Mouse (Mus musculus) gastrocnemius, postnatal 36 days (tissue): ENCODE results near the gene Rab11b. TPM values are rescaled to one million over a fixed set of nuclear protein-coding genes. Genes with fewer than 3 reads are reported as not detected.

Experiments
- DNase-seq, 2 experiments: peaks; one replicate each; pipeline ENCODE4 v3.0.0; 2022
- intact Hi-C: fragments of 180-260 bp; cut with DNase I; formaldehyde crosslinking; loops from one replicate; pipeline ENCODE4 v1.15.1; 2025
- long read RNA-seq, 2 experiments: library from polyadenylated mRNA; stranded (forward); transcript quantifications; one replicate each; pipeline ENCODE4 v2.0.0; 2021
- total RNA-seq, 2 experiments: library from RNA; stranded (reverse); gene quantifications; 2 replicates each; pipeline ENCODE4 v1.2.3; 2021

The Rab11b gene
- total RNA-seq, result 100 to 1,000 TPM; 120 to 147 TPM
- long read RNA-seq, experiment 1, full-length matches to known transcripts, result 121 of 133 reads
- long read RNA-seq, experiment 1, partial matches to known transcripts, result 5 of 133 reads
- long read RNA-seq, experiment 1, other reads (novel, unspliced or antisense), result 7 of 133 reads
- long read RNA-seq, experiment 2, full-length matches to known transcripts, result 162 of 175 reads
- long read RNA-seq, experiment 2, partial matches to known transcripts, result 10 of 175 reads
- long read RNA-seq, experiment 2, other reads (novel, unspliced or antisense), result 3 of 175 reads

DNA sequence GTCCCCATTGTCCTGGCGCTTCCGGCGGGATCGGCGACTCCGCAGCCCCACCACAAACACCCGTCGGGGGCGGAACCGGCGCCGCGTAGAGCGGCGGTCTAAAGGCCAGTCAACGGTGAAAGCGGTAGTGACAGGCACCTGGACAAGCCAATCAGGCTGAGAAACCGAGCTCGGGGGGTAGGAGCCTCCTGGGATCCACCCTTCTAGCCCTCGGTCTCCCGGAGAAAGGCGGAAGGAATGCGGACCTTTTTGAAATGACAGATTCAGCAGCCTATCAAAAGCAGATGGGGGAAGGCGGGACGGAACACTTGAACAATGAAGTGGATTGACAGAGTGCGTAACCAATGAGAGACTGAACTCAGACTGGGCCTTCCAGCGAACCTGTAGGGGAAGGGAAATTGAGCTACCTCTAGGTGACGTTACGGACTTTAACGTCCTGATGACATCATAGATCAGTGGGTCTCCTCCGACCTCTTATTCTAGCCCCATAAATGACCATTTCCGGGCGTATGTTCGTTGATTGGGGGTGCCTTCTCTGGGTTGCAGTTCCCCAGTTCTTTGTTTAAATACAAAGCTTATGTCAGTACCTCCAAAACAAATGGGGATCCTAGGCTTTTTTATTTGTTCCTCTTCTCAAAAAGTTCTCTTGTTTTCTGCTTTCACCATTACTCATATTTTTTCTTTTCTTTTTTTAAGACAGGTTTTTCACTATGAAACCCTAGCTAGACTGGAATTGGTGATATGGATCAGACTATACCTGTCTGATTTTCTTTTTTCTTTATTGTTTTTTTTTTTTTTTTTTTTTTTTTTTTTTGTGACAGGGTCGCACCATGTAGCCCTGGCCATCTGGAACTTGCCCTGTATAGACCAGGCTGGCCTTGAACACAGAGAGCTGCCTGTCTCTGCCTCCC is at the start of gene Rab11b:
Gene Rab11b, minus strand, starts transcription at position 276 of the 911 bp plus-strand sequence.
- intact Hi-C loops, result loop anchor here (1.0 kb wide), 1 partner anchor 21 kb away; the partner anchor contains the start of gene Angptl4
- DNase-seq, result peak; percentile 99 to 100

- intact Hi-C loops, result no loop called here
- DNase-seq, result no peak
Measured at GRCm38 (mm10) chr17:33808192-33808591, 47.9 kb upstream of the Rab11b start.

DNA sequence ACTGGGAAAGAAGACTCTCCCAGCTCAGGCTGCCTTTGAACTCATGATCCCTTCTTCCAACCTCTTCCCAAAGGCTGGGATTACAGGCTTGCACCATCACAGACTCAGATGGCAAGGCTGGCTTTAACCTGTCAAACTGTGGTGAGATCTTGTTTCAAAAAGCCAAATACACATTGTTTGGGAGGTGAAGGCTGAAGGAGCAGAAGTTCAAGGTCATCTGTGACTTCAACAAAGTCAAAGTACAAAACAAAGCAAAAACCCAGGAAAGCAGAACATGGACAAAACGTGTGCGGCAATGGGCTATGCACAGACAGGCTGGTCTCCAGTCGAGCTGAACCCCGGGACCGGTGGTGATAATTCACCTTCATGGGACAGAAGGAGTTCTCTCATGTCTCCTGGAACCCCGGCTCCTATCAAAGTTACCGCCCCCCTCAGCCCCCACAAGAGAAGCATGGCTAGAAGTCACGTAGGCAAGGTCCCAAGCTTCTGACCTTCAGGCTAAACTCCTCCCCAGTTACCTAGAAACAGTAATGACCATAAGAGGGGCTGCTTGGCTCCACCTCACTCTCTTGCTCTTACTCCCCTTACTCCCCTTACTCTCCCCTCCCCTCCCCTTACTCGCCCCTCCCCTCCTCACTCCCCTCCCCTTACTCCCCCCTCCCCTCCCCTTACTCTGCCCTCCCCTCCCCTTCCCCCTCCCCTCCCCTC is 47.0 kb upstream of the Rab11b start:
- no peak for DNase-seq
- intact Hi-C loops, result no loop called here

DNA sequence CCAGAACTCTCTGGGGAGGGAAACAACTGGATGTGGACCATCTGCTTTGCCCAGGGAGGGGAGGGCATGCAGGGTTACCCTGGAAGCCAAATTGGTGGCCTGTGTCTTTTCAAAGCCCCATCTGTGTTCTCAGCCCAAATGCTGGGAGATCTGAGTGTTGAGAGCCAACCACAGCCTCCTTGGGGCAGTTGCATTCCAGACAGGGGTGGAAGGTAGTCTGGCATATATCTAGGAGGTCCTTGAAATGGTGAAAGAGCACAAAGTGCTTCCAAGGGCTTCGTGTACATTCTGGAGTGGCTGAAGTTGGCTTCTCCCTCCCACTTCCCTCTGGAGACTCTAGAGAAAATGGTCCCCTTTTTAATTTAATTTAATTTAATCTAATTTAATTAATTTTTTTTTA is 44.4 kb upstream of the Rab11b start:
- DNase-seq, result no peak
- intact Hi-C loops, result no loop called here

DNA sequence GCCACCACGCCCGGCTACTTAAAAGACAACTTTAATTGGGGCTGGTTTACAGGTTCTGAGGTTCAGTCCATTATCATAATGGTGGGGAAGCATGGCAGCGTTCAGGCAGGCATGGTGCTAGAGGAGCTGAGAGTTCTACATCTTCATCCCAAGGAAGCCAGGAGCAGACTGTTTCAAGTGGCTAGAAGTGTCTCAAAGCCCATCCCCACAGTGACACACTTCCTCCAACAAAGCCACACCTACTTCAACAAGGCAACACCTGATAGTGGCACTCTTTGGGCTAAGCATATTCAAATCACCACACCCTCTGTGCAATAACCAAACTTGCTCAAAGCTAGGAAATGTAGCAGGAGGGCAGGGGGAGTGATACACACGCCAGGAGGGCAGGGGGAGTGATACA is 43.9 kb upstream of the Rab11b start:
- intact Hi-C loops, result no loop called here
- no peak for DNase-seq

DNA sequence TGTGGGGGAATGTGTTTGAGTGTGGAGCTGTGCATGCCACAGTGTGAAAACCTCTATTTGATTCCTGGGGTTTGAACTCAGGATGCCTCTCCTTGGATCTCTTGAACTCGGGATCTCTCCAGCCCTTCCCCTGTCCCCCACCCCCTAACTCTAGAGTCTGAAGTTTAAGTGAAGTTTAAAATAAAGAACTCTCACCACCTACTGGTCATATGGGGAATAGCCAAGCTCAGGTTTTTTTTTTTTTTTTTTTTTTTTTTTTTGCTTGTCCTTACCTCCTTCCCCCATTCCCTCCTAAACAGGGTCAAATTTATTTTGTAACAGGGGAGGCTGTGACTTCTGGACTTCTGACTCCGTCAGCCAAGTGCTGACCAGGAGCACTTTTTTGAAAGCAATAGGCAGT is 41.9 kb upstream of the Rab11b start:
- intact Hi-C loops, result no loop called here
- no peak for DNase-seq

DNA sequence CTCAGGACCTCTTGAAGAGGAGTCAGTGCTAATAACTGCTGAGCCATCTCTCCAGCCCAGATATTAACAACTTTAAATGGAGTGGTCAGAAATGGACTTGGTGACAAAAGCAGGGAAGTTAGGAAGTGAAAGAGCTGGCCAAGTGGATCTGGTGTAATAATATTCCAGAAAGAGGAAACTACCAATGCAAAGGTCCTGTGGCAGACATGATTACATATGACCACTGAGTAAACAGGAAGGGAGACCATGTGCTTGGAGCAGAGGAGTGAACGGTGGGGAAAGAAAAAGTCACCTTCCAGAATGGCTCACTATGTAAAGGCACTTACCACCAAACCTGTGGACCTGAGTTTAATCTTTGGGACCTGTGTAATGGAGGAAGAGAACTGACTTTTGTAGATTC is 38.9 kb upstream of the Rab11b start:
- DNase-seq, result no peak
- intact Hi-C loops, result loop anchor here (2.0 kb wide), 1 partner anchor 52 kb away; no protein-coding TSS in a partner anchor

GRCm38 (mm10) chr17:33798306-33798705 is 38.0 kb upstream of the Rab11b start:
- intact Hi-C loops, result loop anchor here (2.0 kb wide), 1 partner anchor 52 kb away; no protein-coding TSS in a partner anchor
- DNase-seq, result no peak

DNA sequence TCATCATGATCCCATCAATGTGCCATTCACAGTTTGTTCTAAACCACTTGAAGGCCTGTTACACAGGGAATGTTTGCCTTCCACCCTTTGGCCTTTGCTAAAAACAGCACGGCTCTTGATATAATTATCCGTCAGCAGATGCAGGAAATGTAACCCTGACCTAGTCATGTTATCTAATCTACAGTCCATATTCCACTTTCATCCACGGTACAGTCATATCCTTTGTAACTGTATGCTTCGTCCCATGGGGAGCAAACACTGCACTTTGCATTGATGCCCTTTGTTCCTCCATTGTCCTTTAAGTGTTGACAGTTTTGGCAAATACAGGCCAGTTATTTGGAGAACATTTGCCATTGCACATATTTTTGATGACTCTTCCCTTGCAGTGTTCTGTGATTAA is 28.4 kb upstream of the Rab11b start:
- DNase-seq, result no peak
- intact Hi-C loops, result loop anchor here (5.0 kb wide), 1 partner anchor 36 kb away; no protein-coding TSS in a partner anchor

GRCm38 (mm10) chr17:33786375-33786774 is 26.0 kb upstream of the Rab11b start:
- DNase-seq, result no peak
- intact Hi-C loops, result loop anchor here (5.0 kb wide), 1 partner anchor 34 kb away; no protein-coding TSS in a partner anchor

GRCm38 (mm10) chr17:33784939-33785338 is 24.6 kb upstream of the Rab11b start:
- no peak for DNase-seq
- intact Hi-C loops, result loop anchor here (5.0 kb wide), 1 partner anchor 33 kb away; no protein-coding TSS in a partner anchor

DNA sequence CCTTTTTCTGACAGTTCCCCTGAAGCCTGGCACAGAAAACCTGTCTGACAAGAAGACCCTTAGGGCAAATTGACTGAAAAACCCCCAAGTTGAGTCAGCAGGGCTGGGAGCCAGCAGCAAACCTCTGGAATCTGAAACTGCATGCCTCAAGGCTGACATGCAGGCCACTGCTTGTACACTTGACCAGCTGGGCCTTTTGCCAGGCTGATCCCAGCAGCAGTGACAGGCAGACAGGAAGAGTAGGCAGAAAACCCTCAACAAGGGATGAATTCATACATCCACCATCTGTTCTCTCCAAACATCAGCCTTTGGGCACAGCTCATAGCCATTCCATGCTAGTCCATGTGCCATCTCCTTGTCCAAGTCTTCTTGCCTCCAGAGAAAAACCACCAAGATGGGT is 23.1 kb upstream of the Rab11b start:
- peak; percentile 73 to 77 for DNase-seq
- intact Hi-C loops, result no loop called here

DNA sequence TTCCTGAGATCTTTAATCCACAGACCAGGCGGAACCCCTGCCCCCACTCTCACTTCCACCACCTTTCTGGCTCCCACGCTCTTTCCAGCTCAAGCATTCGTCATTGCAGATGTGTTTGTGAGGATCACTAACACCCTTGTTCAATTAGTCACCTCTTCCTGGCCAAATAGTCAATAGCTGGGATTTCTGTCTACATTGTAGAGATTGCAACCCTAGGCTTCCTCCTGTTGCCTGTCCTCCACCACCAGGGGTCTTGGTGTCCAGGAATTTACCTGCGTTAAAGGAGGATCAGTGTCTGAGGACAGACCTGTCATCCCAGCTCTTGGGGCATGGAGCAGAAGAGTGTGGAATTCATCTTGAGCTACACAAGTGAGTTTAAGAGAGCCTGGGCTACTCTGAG is 21.7 kb upstream of the Rab11b start:
- DNase-seq, result no peak
- intact Hi-C loops, result no loop called here

GRCm38 (mm10) chr17:33781124-33781977 is 21.0 kb upstream of the Rab11b start, which contains the start of gene Angptl4:
Gene Angptl4 (minus strand): TSS chr17:33781830.
- DNase-seq, result peak; percentile 73
- intact Hi-C loops, result loop anchor here (1.0 kb wide), 1 partner anchor 20 kb away; no protein-coding TSS in a partner anchor

- intact Hi-C loops, result no loop called here
Measured at GRCm38 (mm10) chr17:33780431-33780830, 20.1 kb upstream of the Rab11b start.

DNA sequence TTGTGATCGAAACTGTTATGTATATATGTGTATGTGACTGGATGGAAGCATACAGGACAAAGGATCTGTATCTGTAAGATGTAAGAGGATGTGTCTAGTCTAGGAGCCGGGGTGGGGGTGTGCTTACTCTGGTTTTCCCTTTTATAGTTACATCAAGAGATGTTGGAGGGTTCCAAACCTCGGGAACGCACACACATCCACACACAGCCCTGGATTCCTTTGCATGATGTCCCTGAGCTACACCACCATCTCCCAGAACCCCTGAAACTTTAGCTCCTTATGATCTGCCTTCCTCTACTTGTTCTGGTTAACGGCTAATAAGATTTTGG is 19.6 kb upstream of the Rab11b start:
- intact Hi-C loops, result no loop called here
- DNase-seq, result no peak

More at GRCm38 (mm10) chr17:33780431-33780830, 20.1 kb upstream of the Rab11b start:
- DNase-seq, result peak; percentile 29 to 38

GRCm38 (mm10) chr17:33779271-33779966 is 19.1 kb upstream of the Rab11b start:
- peak; percentile 95 to 98 for DNase-seq
- intact Hi-C loops, result no loop called here

DNA sequence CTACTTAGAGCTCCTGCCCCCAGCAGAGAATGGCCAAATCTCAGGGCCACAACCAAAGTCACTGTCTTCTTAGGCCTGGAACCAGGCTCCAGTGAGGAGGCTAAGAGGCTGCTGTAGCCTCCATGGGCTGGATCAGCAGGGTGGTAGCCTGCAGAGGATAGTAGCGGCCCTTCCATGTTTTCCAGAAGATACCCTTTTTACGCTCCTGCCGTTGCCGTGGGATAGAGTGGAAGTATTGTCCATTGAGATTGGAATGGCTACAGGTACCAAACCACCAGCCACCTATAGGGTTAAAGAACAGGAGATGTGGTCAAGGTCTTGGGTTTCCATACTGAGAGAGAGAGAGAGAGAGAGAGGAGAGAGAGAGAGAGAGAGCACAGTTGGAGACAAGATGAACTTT is 15.0 kb upstream of the Rab11b start:
- DNase-seq, result no peak
- intact Hi-C loops, result no loop called here

GRCm38 (mm10) chr17:33774573-33775155 is 14.3 kb upstream of the Rab11b start:
- no peak for DNase-seq

More at GRCm38 (mm10) chr17:33774573-33775155, 14.3 kb upstream of the Rab11b start:
- intact Hi-C loops, result no loop called here
